Mouse (Mus musculus): ENCODE results near the gene Ccdc186. TPM values are rescaled to one million over a fixed set of nuclear protein-coding genes. Genes with fewer than 3 reads are reported as not detected.
A peak's percentile ranks its signal among the peaks of the same experiment; 100 is the strongest.

Ccdc186 gene
- polyA plus RNA-seq, 1 experiment from 2014 or later: 13.4 TPM

GRCm38 (mm10) chr19:56821040-56821797 lies 771 bp downstream of the Ccdc186 start:
- H3K9me3 ChIP-seq (ENCODE audit: control insufficient read depth, low read length): no peaks in the 10 kb centered on the region
- 5% methylated on average over 22 of the region's 22 CpGs for WGBS
- H3K27me3 ChIP-seq (ENCODE audit: control insufficient read depth, insufficient read depth, low read length): no peaks in the 10 kb centered on the region
- peak overlapping the region; percentile 97 for H3K4me3 ChIP-seq (ENCODE audit: low read depth, low read length)
- peak overlapping the region; percentile 92 for H3K9ac ChIP-seq (ENCODE audit: low read length)
- DNase-seq (ENCODE audit: low spot score) (no peak), ATAC-seq (ENCODE audit: low FRiP score, low TSS enrichment) (no peak)
- H3K27ac ChIP-seq (replicated peaks): peak overlapping the region; percentile 93
- H3K4me1 ChIP-seq (replicated peaks; ENCODE audit: control insufficient read depth, insufficient read depth): peaks cover 3% of the 10 kb centered on the region
- no peaks in the 10 kb centered on the region for H3K36me3 ChIP-seq (ENCODE audit: control insufficient read depth, insufficient read depth, low read length)
- TF ChIP-seq CTCF (IDR thresholded peaks at IDR 0.05; ENCODE audit: low read depth) (no peak), EP300 (optimal IDR thresholded peaks at IDR 0.05) (no peak)
- peak overlapping the region; percentile 52 for H3K4me2 ChIP-seq (replicated peaks; ENCODE audit: low read depth)

- H3K36me3 ChIP-seq (ENCODE audit: control insufficient read depth, insufficient read depth, low read length): no peaks in the 10 kb centered on the region
- H3K9me3 ChIP-seq (ENCODE audit: control insufficient read depth, low read length): no peaks in the 10 kb centered on the region
- no peak for DNase-seq (ENCODE audit: low spot score)
- 25% methylated on average over 14 of the region's 14 CpGs for WGBS
- H3K27me3 ChIP-seq (ENCODE audit: control insufficient read depth, insufficient read depth, low read length): no peaks in the 10 kb centered on the region
- no peak overlapping the region for H3K4me3 ChIP-seq (ENCODE audit: low read depth, low read length)
- peak overlapping the region; percentile 8; the same call in 1 of the 2 replicates for H3K27ac ChIP-seq (replicated peaks)
- ATAC-seq (ENCODE audit: low FRiP score, low TSS enrichment): no peak
- no peak for TF ChIP-seq CTCF (IDR thresholded peaks at IDR 0.05; ENCODE audit: low read depth)
- no peak for TF ChIP-seq EP300 (optimal IDR thresholded peaks at IDR 0.05)
- peak overlapping the region; percentile 4; the same call in 1 of the 2 replicates for H3K4me2 ChIP-seq (replicated peaks; ENCODE audit: low read depth)
- no peak overlapping the region; the same call in 1 of the 2 replicates for H3K9ac ChIP-seq (ENCODE audit: low read length)
- H3K4me1 ChIP-seq (replicated peaks; ENCODE audit: control insufficient read depth, insufficient read depth): peaks cover 3% of the 10 kb centered on the region
These were observed 4.0 kb downstream of the Ccdc186 start for GRCm38 (mm10) chr19:56817851-56818526.

DNA sequence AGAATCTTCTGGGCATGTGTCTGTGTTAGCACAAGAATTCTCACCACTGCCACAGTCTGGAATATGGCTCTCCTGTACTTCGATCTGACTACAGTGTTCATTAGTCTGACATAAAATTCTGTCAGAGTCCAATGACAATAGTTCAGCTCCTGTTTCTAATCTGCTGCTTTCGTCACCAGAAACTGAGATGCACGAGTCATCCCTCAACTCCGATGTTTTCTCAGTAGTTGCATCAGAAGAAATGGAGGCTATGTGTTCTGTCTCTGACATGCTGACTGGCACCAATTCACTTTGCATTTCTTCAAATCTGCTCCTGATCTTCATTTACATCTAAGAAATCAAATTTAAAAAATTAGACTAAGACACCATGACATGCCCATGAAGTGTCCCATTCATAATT lies 8.6 kb downstream of the Ccdc186 start:
- DNase-seq (ENCODE audit: low spot score): no peak
- no peak overlapping the region for H3K4me3 ChIP-seq (ENCODE audit: low read depth, low read length)
- H3K9ac ChIP-seq (ENCODE audit: low read length): no peak overlapping the region
- peaks cover 2% of the 10 kb centered on the region for H3K36me3 ChIP-seq (ENCODE audit: control insufficient read depth, insufficient read depth, low read length)
- H3K27me3 ChIP-seq (ENCODE audit: control insufficient read depth, insufficient read depth, low read length): no peaks in the 10 kb centered on the region
- 79% methylated on average over 4 of the region's 4 CpGs for WGBS
- no peak for ATAC-seq (ENCODE audit: low FRiP score, low TSS enrichment)
- H3K27ac ChIP-seq (replicated peaks): no peak overlapping the region
- no peaks in the 10 kb centered on the region for H3K9me3 ChIP-seq (ENCODE audit: control insufficient read depth, low read length)
- TF ChIP-seq CTCF (IDR thresholded peaks at IDR 0.05; ENCODE audit: low read depth) (no peak), EP300 (optimal IDR thresholded peaks at IDR 0.05) (no peak)
- H3K4me2 ChIP-seq (replicated peaks; ENCODE audit: low read depth): no peak overlapping the region
- H3K4me1 ChIP-seq (replicated peaks; ENCODE audit: control insufficient read depth, insufficient read depth): no peaks in the 10 kb centered on the region; the same call in 1 of the 2 replicates

DNA sequence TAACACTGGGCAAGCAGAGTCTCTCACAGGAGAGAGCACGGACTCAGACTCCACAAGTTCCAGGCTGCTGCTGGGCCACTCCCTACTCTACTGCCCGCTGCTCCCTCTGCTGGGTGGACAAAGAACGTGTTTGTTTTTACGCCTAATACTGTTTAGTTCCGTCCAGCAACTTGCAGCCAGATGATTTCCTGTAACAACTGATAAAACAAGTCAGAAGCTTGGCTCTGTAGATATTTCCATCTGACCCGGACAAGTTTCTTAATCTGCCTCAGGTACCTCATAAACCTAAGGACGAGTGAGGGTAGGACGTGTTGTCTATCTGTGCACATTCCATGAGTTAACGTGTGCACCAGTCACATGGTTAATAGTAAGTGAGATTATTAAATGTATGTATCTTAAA lies 10.4 kb downstream of the Ccdc186 start:
- WGBS: 31% methylated on average over 9 of the region's 9 CpGs

DNA sequence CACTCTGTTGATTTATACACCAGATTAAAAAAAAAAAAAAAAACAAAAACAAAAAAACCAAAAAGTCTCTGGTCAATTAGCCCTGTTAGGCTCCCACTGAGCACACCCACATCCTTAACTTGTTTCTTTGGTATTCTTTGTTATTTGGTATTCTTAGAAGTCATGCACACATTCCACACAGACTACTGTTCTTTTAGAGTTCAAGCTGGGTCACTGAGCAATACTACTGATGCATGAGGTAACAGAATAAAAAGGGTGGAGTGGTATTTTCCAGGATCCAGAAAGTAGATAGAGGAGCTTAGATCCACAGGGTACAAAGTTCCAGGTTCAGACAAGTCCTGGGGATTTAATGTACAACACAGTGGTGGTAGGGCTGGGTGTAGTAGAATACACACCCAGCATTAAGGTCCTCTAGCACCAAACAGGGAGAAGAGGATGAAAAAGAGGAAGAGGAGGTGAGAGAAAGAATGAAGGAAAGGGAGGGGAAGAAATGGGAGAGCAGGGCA lies 11.3 kb downstream of the Ccdc186 start:
- Histone ChIP-seq H3K4me2 (replicated peaks; ENCODE audit: low read depth) (no peak overlapping the region), H3K36me3 (ENCODE audit: control insufficient read depth, insufficient read depth, low read length) (peaks cover 6% of the 10 kb centered on the region), H3K4me1 (replicated peaks; ENCODE audit: control insufficient read depth, insufficient read depth) (no peaks in the 10 kb centered on the region), H3K27ac (replicated peaks) (no peak overlapping the region), H3K4me3 (ENCODE audit: low read depth, low read length) (no peak overlapping the region), H3K9ac (ENCODE audit: low read length) (no peak overlapping the region), H3K27me3 (ENCODE audit: control insufficient read depth, insufficient read depth, low read length) (no peaks in the 10 kb centered on the region), H3K9me3 (ENCODE audit: control insufficient read depth, low read length) (no peaks in the 10 kb centered on the region)
- ATAC-seq (ENCODE audit: low FRiP score, low TSS enrichment) (peak; percentile 49; the same call in 1 of the 2 replicates), DNase-seq (ENCODE audit: low spot score) (no peak)
- TF ChIP-seq CTCF (IDR thresholded peaks at IDR 0.05; ENCODE audit: low read depth) (no peak), EP300 (optimal IDR thresholded peaks at IDR 0.05) (no peak)

More for the DNA sequence above, 10.4 kb downstream of the Ccdc186 start:
- Histone ChIP-seq H3K36me3 (ENCODE audit: control insufficient read depth, insufficient read depth, low read length) (peaks cover 6% of the 10 kb centered on the region), H3K4me3 (ENCODE audit: low read depth, low read length) (no peak overlapping the region), H3K4me1 (replicated peaks; ENCODE audit: control insufficient read depth, insufficient read depth) (no peaks in the 10 kb centered on the region), H3K27me3 (ENCODE audit: control insufficient read depth, insufficient read depth, low read length) (no peaks in the 10 kb centered on the region), H3K9ac (ENCODE audit: low read length) (no peak overlapping the region), H3K9me3 (ENCODE audit: control insufficient read depth, low read length) (no peaks in the 10 kb centered on the region), H3K27ac (replicated peaks) (no peak overlapping the region), H3K4me2 (replicated peaks; ENCODE audit: low read depth) (no peak overlapping the region)
- TF ChIP-seq CTCF (IDR thresholded peaks at IDR 0.05; ENCODE audit: low read depth) (peak; percentile 84), EP300 (optimal IDR thresholded peaks at IDR 0.05) (no peak)
- ATAC-seq (ENCODE audit: low FRiP score, low TSS enrichment) (peak; percentile 89), DNase-seq (ENCODE audit: low spot score) (peak; percentile 82)

All from stomach, postnatal 0 days (tissue).